Mouse (Mus musculus) cerebellum, adult 18-20 months (tissue): ENCODE measurements around the gene Gm26566.
"Not testable (repeated sequence)": the region's sequence is repeated elsewhere in the genome, so short reads cannot be mapped to it uniquely, and the experiment has no call there.

ENCODE experiments used
- DNase-seq, 2 experiments: peaks; one replicate each; pipeline ENCODE4 v3.0.0; 2021

Gm26566 gene

GRCm38 (mm10) chr4:88741426-88741825, 19.8 kb downstream of the Gm26566 start:
- DNase-seq: no peak

- no peak for DNase-seq
Observed at GRCm38 (mm10) chr4:88742771-88743371, 21.3 kb downstream of the Gm26566 start.

GRCm38 (mm10) chr4:88744207-88744606, 22.6 kb downstream of the Gm26566 start:
- DNase-seq: no peak

GRCm38 (mm10) chr4:88749926-88750325, 28.3 kb downstream of the Gm26566 start:
- no peak for DNase-seq

GRCm38 (mm10) chr4:88754818-88755340, 33.3 kb downstream of the Gm26566 start, which contains the start of gene Gm13271:
Gm13271 (plus strand) TSS chr4:88754868.
- peak; percentile 69 to 77 for DNase-seq

- peak in 1 of 2 experiments; percentile 27 for DNase-seq
Observed at GRCm38 (mm10) chr4:88756581-88757513, 35.2 kb downstream of the Gm26566 start.

GRCm38 (mm10) chr4:88757628-88758031, 36.0 kb downstream of the Gm26566 start:
- DNase-seq: peak; percentile 87 to 93

- not testable (repeated sequence) for DNase-seq
Observed at GRCm38 (mm10) chr4:88758751-88759150, 37.1 kb downstream of the Gm26566 start.

GRCm38 (mm10) chr4:88759610-88760268, 38.1 kb downstream of the Gm26566 start, which contains the start of gene Gm13283:
Gm13283 (plus strand) TSS chr4:88760119.
- DNase-seq: peak in 1 of 2 experiments; percentile 48

- DNase-seq: peak; percentile 73 to 76
Observed at GRCm38 (mm10) chr4:88760431-88760830, 38.8 kb downstream of the Gm26566 start.

- peak; percentile 65 to 74 for DNase-seq
Observed at GRCm38 (mm10) chr4:88761776-88762175, 40.2 kb downstream of the Gm26566 start.

GRCm38 (mm10) chr4:88762341-88762740, 40.7 kb downstream of the Gm26566 start:
- peak in 1 of 2 experiments; percentile 33 for DNase-seq

- peak; percentile 55 to 60 for DNase-seq
Observed at GRCm38 (mm10) chr4:88763384-88764018, 41.9 kb downstream of the Gm26566 start.
